Mouse (Mus musculus) stomach, embryonic 15.5 days (tissue): Measurements from ENCODE around the gene Myo18b. TPM values are rescaled to one million over a fixed set of nuclear protein-coding genes. Genes with fewer than 3 reads are reported as not detected.

Experiments
- ATAC-seq: fragments of 200-750 bp; cut with Nextera tagmentation; 2 replicates; pipeline ENCODE4 v1.8.0; 2017; ENCODE audit warnings: low read depth, moderate number of reproducible peaks, moderate TSS enrichment; ENCODE audit not compliant: insufficient read depth, low FRiP score
- H3K27ac ChIP-seq: fragments of 300-500 bp; sonication (generic); 2 replicates; pipeline ENCODE4 v1.5.1; 2015; ENCODE audit warnings: mild to moderate bottlenecking, inconsistent platforms
- H3K27me3 ChIP-seq: fragments of 300-500 bp; sonication (generic); replicated peaks from 2 replicates; pipeline ENCODE4 v1.6.1; 2015; ENCODE audit warnings: inconsistent platforms
- H3K36me3 ChIP-seq: fragments of 300-500 bp; sonication (generic); 2 replicates; pipeline ENCODE4 v1.6.1; 2015; ENCODE audit warnings: inconsistent platforms
- H3K4me1 ChIP-seq: fragments of 300-500 bp; sonication (generic); 2 replicates; pipeline ENCODE4 v1.6.1; 2015; ENCODE audit warnings: inconsistent platforms
- H3K4me2 ChIP-seq: fragments of 300-500 bp; sonication (generic); 2 replicates; pipeline ENCODE4 v1.6.1; 2015; ENCODE audit warnings: mild to moderate bottlenecking, inconsistent platforms
- H3K4me3 ChIP-seq: fragments of 300-500 bp; sonication (generic); replicated peaks from 2 replicates; pipeline ENCODE4 v1.5.1; 2015; ENCODE audit warnings: inconsistent platforms
- H3K9ac ChIP-seq: fragments of 300-500 bp; sonication (generic); 2 replicates; pipeline ENCODE4 v1.6.1; 2015; ENCODE audit warnings: inconsistent platforms
- H3K9me3 ChIP-seq: fragments of 300-500 bp; sonication (generic); 2 replicates; pipeline ENCODE4 v1.6.1; 2016; ENCODE audit warnings: inconsistent platforms
- WGBS: fragments of 180-500 bp; shearing (Covaris S2); methylation state at CpG from one replicate; pipeline ENCODE4 v1.1.7; 2015; 5-methylcytosine and 5-hydroxymethylcytosine counted together
- polyA plus RNA-seq: library from polyadenylated mRNA; unstranded; fragments of >200 nt; fragmentation: Nextera tagmentation; extraction: Ambion mirVana; gene quantifications from 2 replicates; pipeline ENCODE4 v1.2.1, GENCODE M21; 2015

Myo18b gene
- polyA plus RNA-seq, 1 experiment from 2014 or later, result 0.51 TPM

DNA sequence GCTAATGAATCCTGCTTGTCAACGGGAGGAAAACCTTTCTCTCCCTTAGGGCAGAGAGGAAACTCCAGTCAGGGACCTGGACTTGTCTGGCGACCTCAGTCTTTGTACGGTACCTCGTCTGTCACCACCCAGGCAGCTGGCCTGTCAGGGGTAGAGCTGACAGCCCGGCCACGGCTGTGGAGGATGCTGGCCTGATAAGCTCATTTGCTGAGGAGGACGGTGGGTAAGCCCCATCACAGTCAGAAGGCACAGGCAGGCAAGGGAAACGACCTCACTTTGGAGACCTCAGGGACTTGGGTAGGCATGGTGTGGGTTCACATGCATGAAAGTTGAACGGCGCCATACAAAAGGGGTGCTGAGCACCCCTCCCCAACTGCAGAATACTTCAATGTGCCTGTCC is 140.6 kb downstream of the Myo18b start:
- 26% methylated on average over 10 of the region's 10 CpGs for WGBS

GRCm38 (mm10) chr5:112749634-112750033 is 146.5 kb downstream of the Myo18b start:
- Histone ChIP-seq H3K36me3 (no peaks in the 10 kb centered on the region), H3K9me3 (no peaks in the 10 kb centered on the region), H3K4me3 (no peak overlapping the region), H3K27me3 (no peaks in the 10 kb centered on the region), H3K4me2 (no peak overlapping the region), H3K9ac (no peak overlapping the region), H3K4me1 (no peaks in the 10 kb centered on the region), H3K27ac (no peak overlapping the region)
- no peak for ATAC-seq
- WGBS, result 33% methylated on average over 5 of the region's 5 CpGs

More for the DNA sequence above, 140.6 kb downstream of the Myo18b start:
- Histone ChIP-seq H3K27ac (no peak overlapping the region), H3K27me3 (no peaks in the 10 kb centered on the region), H3K36me3 (no peaks in the 10 kb centered on the region), H3K9me3 (no peaks in the 10 kb centered on the region), H3K9ac (no peak overlapping the region), H3K4me1 (no peaks in the 10 kb centered on the region), H3K4me2 (no peak overlapping the region), H3K4me3 (no peak overlapping the region)
- ATAC-seq, result no peak

DNA sequence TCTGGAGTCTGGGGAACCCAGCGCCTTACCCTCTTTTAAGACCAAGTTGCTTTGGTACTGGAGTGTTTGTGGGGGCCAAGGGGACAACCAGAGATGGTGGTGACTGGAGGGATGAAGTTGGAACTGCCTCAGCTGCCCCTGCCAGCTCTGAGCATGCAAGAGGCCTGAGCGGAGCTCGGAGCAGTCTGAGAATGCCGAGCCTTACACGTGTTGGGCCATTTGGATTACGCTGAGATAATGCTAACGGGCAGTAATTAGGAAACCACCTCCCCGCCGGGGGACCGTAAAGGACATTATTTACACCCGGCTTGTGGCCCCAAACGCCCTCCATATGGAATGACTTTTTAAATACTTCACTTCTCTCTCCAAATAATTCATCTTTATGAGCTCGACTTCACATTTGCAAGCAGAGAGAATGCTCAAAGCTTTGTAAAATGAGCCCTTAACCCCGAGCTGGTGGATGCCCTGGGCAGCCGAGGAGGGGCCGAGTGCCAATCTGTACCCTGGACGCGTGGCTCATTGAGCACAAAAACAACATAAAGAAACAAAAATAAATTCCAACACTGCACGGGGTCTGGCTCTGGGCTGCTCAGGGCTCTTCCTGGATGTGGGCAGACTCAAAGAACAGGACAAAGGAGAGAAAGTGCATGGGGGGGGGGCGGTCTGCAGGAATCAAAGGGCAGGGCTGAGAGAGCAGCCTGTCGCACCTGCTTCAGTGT is 148.0 kb downstream of the Myo18b start:
- Histone ChIP-seq H3K9ac (no peak overlapping the region), H3K27me3 (no peaks in the 10 kb centered on the region), H3K27ac (no peak overlapping the region), H3K9me3 (no peaks in the 10 kb centered on the region), H3K4me2 (no peak overlapping the region), H3K4me3 (no peak overlapping the region), H3K36me3 (no peaks in the 10 kb centered on the region), H3K4me1 (no peaks in the 10 kb centered on the region)
- WGBS, result 28% methylated on average over 21 of the region's 21 CpGs
- no peak for ATAC-seq

DNA sequence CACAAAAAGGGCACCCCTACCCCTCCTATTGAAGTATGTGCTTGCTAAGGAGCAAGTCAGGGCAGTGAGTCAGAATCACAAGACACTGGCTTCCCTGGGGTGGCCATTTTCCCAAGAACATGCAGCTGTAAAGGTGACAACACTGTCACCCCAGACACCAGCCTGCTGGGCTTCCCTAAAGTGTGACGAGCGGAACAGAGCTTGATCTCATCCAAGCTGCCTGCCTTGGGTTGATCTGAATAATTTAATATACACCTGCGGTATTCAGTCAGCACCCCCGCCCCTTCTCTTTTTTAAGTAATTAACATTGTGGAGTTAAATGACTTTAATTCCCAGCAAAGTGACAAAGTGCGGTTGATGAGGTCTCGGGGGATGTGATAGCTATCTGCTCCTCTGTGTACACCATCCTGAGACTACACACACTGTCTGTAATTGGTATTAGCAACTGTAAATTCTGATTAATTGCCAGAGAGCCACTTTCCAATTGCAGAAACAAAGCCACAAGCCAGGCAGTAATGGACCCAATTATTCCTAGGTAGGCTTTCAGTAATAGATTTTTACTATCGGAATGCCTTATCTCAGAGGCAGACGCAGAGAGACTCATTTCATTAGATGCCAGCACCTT is 148.7 kb downstream of the Myo18b start:
- Histone ChIP-seq H3K4me2 (no peak overlapping the region), H3K4me1 (no peaks in the 10 kb centered on the region; the same call in 1 of the 2 replicates), H3K9me3 (no peaks in the 10 kb centered on the region), H3K27me3 (no peaks in the 10 kb centered on the region), H3K4me3 (no peak overlapping the region), H3K9ac (no peak overlapping the region), H3K36me3 (no peaks in the 10 kb centered on the region), H3K27ac (no peak overlapping the region)
- WGBS, result 46% methylated on average over 8 of the region's 8 CpGs
- ATAC-seq, result no peak

DNA sequence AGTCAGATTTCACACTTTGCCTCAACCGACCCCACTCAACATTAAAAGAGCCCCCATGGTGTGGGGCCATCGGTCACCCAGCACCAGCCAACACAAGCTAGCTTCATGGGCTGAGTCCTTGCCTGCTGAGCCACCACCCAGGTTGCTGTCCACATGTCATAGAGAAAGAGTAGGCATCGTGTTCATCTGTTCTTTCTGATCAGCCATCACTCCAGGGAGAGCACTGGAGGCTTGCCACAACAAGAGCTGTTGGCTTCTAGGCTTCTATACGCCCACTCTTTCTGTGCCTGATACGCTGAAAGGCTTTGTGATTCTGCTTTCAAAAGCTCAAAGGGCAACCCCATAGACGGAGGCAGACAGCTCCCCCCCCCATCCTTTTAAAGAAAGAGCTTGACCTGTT is 151.0 kb downstream of the Myo18b start:
- WGBS, result 78% methylated on average over 6 of the region's 6 CpGs
- H3K36me3 ChIP-seq, result no peaks in the 10 kb centered on the region
- H3K4me3 ChIP-seq, result no peak overlapping the region
- no peaks in the 10 kb centered on the region for H3K9me3 ChIP-seq
- no peak overlapping the region for H3K27ac ChIP-seq
- no peaks in the 10 kb centered on the region for H3K27me3 ChIP-seq
- no peak overlapping the region for H3K4me2 ChIP-seq
- no peaks in the 10 kb centered on the region; the same call in 1 of the 2 replicates for H3K4me1 ChIP-seq
- no peak overlapping the region for H3K9ac ChIP-seq
- ATAC-seq, result no peak

DNA sequence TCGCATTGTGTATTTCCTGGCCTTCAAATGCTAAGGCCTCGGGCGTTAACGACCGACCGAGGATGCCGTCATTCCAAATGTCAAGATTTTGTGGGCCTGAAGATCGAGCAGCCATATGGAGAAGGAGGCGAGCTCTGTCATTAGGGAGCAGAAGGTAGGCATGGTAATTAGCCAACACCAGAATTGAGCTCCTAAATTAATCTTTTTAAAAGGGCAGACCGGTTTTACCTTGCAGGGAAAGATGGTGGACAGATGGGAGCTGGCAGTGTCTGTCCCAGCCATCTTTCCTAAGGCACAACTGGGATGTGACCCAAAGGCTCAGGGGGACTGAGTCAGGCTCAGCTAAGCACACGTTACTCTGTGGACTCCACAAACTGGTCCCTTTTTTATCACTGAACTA is 151.6 kb downstream of the Myo18b start:
- Histone ChIP-seq H3K9me3 (no peaks in the 10 kb centered on the region), H3K9ac (no peak overlapping the region), H3K4me1 (no peaks in the 10 kb centered on the region; the same call in 1 of the 2 replicates), H3K27me3 (no peaks in the 10 kb centered on the region), H3K36me3 (no peaks in the 10 kb centered on the region), H3K4me2 (no peak overlapping the region), H3K27ac (no peak overlapping the region), H3K4me3 (no peak overlapping the region)
- ATAC-seq, result no peak
- WGBS, result 84% methylated on average over 11 of the region's 11 CpGs

- Histone ChIP-seq H3K4me3 (no peak overlapping the region), H3K4me2 (no peak overlapping the region), H3K9ac (no peak overlapping the region), H3K36me3 (no peaks in the 10 kb centered on the region), H3K4me1 (no peaks in the 10 kb centered on the region; the same call in 1 of the 2 replicates), H3K9me3 (no peaks in the 10 kb centered on the region), H3K27me3 (no peaks in the 10 kb centered on the region), H3K27ac (no peak overlapping the region)
- 59% methylated on average over 9 of the region's 9 CpGs for WGBS
- ATAC-seq, result no peak
Measured at GRCm38 (mm10) chr5:112743121-112743520, 153.0 kb downstream of the Myo18b start.

DNA sequence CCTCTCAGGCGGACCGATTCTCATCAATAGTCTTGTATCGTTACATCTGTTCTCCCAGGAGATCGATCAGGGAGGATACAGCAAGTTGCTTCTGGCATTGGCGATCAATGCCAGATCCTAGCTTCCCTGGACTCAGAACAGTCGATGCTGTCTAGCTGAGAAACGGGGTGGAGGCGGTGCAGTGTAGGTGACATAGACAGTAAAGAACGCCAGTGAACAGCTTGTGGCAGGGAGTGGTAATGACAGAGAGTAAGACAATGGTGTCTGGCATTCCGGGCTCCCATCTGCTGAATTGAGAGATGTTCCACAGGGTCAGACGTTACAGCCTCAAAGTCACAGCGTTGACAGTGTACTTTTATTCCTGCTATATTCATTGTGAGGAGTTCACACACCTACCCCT is 155.5 kb downstream of the Myo18b start:
- H3K4me1 ChIP-seq, result no peaks in the 10 kb centered on the region; the same call in 1 of the 2 replicates
- ATAC-seq, result no peak
- no peaks in the 10 kb centered on the region for H3K27me3 ChIP-seq
- H3K4me2 ChIP-seq, result no peak overlapping the region
- no peak overlapping the region for H3K27ac ChIP-seq
- H3K9me3 ChIP-seq, result no peaks in the 10 kb centered on the region
- no peak overlapping the region for H3K9ac ChIP-seq
- WGBS, result 78% methylated on average over 12 of the region's 12 CpGs
- no peak overlapping the region for H3K4me3 ChIP-seq
- H3K36me3 ChIP-seq, result no peaks in the 10 kb centered on the region

DNA sequence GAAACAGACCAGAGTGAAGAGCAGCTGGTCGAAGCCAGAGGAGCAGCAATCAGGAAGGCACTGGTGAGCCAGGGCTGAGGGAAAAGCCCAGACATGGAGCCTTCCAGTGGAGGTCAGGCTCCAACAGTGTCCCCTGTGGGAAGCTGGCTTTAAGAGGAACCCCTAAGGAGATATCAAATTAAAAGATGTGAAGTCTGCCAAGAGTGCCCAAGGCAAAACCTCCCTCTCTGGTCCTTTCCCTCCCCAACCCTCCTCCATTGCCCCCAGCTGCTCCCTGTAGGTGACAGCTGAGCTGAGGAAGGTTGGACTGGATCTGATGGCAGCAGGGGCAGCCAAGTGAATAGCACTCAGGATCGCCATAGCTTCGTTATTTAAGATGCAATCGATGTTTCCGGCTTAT is 161.1 kb downstream of the Myo18b start:
- no peaks in the 10 kb centered on the region for H3K4me1 ChIP-seq
- ATAC-seq, result no peak
- H3K4me2 ChIP-seq, result no peak overlapping the region
- no peak overlapping the region for H3K9ac ChIP-seq
- H3K27ac ChIP-seq, result no peak overlapping the region
- H3K9me3 ChIP-seq, result no peaks in the 10 kb centered on the region
- no peaks in the 10 kb centered on the region for H3K27me3 ChIP-seq
- 77% methylated on average over 5 of the region's 5 CpGs for WGBS
- H3K4me3 ChIP-seq, result no peak overlapping the region
- H3K36me3 ChIP-seq, result no peaks in the 10 kb centered on the region

DNA sequence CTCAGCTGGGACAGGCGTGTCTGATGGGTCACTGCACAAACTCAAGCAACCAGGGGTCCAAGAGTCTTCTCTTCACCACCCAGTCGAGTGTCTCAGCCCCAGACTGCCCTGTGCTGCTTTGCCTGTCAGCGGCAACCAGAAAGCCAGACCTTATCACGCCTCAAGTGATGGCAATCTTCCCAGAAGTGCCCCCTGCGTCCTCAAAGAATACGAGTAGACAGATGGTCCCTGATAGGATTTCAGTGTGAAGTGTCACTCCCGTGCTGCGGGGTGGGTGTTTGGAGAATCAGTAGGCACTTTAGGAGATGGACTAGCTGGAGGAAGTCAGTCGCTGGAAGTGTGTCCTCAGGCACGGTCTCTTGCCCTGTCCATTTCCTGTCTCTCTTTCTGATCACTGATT is 165.6 kb downstream of the Myo18b start:
- no peak for ATAC-seq
- H3K4me3 ChIP-seq, result no peak overlapping the region
- 35% methylated on average over 10 of the region's 10 CpGs for WGBS
- H3K36me3 ChIP-seq, result no peaks in the 10 kb centered on the region
- no peaks in the 10 kb centered on the region for H3K4me1 ChIP-seq
- no peaks in the 10 kb centered on the region for H3K9me3 ChIP-seq
- H3K4me2 ChIP-seq, result no peak overlapping the region
- H3K27me3 ChIP-seq, result no peaks in the 10 kb centered on the region
- no peak overlapping the region for H3K9ac ChIP-seq
- H3K27ac ChIP-seq, result no peak overlapping the region

GRCm38 (mm10) chr5:112728432-112728831 is 167.7 kb downstream of the Myo18b start:
- no peak overlapping the region for H3K4me2 ChIP-seq
- no peak overlapping the region for H3K27ac ChIP-seq
- no peaks in the 10 kb centered on the region for H3K9me3 ChIP-seq
- H3K4me1 ChIP-seq, result no peaks in the 10 kb centered on the region
- no peak for ATAC-seq
- H3K4me3 ChIP-seq, result no peak overlapping the region
- WGBS, result 74% methylated on average over 6 of the region's 6 CpGs
- H3K36me3 ChIP-seq, result no peaks in the 10 kb centered on the region
- H3K9ac ChIP-seq, result no peak overlapping the region
- H3K27me3 ChIP-seq, result no peaks in the 10 kb centered on the region

GRCm38 (mm10) chr5:112718655-112719306 is 177.4 kb downstream of the Myo18b start:
- Histone ChIP-seq H3K4me3 (no peak overlapping the region), H3K9me3 (no peaks in the 10 kb centered on the region), H3K4me1 (no peaks in the 10 kb centered on the region), H3K9ac (no peak overlapping the region), H3K4me2 (no peak overlapping the region), H3K27me3 (no peaks in the 10 kb centered on the region), H3K36me3 (no peaks in the 10 kb centered on the region), H3K27ac (no peak overlapping the region)
- 44% methylated on average over 12 of the region's 12 CpGs for WGBS
- no peak for ATAC-seq
